Mouse (Mus musculus) megakaryocyte, adult 5-6 weeks (primary cell): Measurements from ENCODE around the gene Tceal8. TPM values are rescaled to one million over a fixed set of nuclear protein-coding genes. Genes with fewer than 3 reads are reported as not detected.

Source experiments
- ATAC-seq: 2 replicates; pipeline ENCODE4 v1.8.0; 2016; ENCODE audit warnings: mild to moderate bottlenecking, inconsistent platforms; ENCODE audit not compliant: poor library complexity, severe bottlenecking
- total RNA-seq, 2 experiments: library from RNA; stranded (forward) in 1 of 2; stranded (reverse) in 1 of 2; fragments of 153-499, 151-499 nt in 1 of 2; fragments of 221-1000, 200-1000 nt in 1 of 2; gene quantifications; 2 replicates each; pipeline versions ENCODE4 v1.2.3 to v1.2.4; 2015 to 2017

Gene Tceal8
- total RNA-seq, 2 experiments from 2014 or later = 20.6 to 39.0 TPM

DNA sequence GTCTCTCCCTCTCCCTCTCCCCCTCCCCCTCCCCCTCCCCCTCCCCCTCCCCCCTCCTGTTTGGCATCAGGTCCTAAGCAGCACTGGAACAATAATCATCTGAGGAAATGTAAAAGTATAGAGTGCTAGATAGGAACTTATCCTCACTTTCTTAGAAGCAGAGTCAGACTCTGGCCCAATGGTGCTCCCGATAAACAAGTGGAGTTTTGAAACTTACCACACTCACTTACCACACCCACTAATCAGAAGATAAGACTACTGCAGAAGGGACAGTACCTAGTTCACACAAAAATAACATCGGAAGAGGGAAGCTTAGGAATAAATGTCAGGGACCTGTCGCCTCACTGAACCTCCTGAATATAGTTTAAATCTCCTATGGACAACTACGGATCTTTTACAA lies 36.6 kb downstream of the Tceal8 start:
- no peak for ATAC-seq

DNA sequence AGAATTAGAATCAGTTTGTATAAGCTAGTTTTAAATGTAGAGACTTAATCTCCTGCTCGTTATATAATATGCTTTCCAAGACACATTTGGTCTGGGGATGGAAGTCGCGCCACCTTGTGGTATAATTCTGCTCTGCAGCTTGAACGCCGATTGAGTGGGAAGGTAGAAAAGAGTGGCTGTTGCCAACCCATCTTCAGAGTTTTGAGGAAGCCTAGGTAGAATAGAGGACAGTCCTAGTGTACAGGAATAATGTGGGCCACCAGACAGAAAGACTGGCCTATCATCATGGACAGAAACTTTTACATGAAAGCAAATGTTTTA lies 44.4 kb downstream of the Tceal8 start:
- ATAC-seq = no peak

DNA sequence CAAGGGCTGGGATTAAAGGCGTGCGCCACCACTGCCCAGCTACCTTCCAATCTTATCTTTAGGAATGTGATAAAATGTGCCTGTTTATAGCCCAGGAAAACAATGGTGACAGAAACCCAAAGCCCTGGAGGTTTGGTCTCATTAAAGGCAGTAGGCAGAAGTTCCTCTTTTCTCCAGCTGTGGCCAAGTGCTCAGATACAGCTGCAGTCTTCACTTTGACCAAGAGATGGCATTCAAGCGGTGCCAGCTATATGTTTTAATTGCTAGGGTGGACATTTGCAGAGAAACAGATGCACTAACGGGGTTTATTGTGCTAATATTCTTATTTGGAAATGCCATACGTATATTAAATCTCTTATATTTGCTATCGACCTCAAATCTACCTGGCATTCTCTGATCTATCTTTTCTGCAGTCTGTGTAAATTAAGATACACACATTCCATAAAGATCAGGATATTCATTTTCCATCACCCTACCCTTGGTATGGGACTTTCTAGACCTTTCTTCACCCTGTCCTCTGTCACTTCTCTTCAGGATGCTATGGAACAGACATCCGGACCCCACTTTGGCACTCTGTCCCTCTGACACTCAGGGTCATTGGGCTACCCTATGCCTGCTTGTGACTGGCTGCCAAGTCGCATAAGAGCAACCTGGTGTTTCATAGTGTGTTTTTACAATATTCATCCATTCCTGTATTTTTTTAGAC lies 45.0 kb downstream of the Tceal8 start:
- peak; percentile 51; the same call in 1 of the 2 replicates for ATAC-seq

Other genes with a start within 250 kb of the Tceal8 start
- gene Arxes2, start 178.5 kb downstream of the Tceal8 start, total RNA-seq (2015) = not detected in 2 replicates
- not detected in 2 replicates for gene Arxes2, start 178.5 kb downstream of the Tceal8 start, total RNA-seq (2017)
- gene Arxes1, start 139.0 kb downstream of the Tceal8 start, total RNA-seq (2015) = 0.16 TPM in 1 of 2 replicates, not detected in the other
- not detected in 2 replicates for gene Arxes1, start 139.0 kb downstream of the Tceal8 start, total RNA-seq (2017)
- gene Bex2, start 104.1 kb downstream of the Tceal8 start, total RNA-seq (2015) = not detected in 2 replicates
- gene Bex2, start 104.1 kb downstream of the Tceal8 start, total RNA-seq (2017) = 0.65 TPM in 1 of 2 replicates, not detected in the other
- gene Nxf3, start 87.1 kb downstream of the Tceal8 start, total RNA-seq (2015) = not detected in 2 replicates
- gene Nxf3, start 87.1 kb downstream of the Tceal8 start, total RNA-seq (2017) = not detected in 2 replicates
- 0.58 and 0.62 TPM in 2 replicates for gene Bex4, start 33.3 kb downstream of the Tceal8 start, total RNA-seq (2015)
- gene Bex4, start 33.3 kb downstream of the Tceal8 start, total RNA-seq (2017) = 2.0 and 2.1 TPM in 2 replicates
- not detected in 2 replicates for gene Tceal5, start 31.5 kb upstream of the Tceal8 start, total RNA-seq (2015)
- not detected in 2 replicates for gene Tceal5, start 31.5 kb upstream of the Tceal8 start, total RNA-seq (2017)
- not detected in 2 replicates for gene Tceal7, start 42.4 kb upstream of the Tceal8 start, total RNA-seq (2015)
- not detected in 2 replicates for gene Tceal7, start 42.4 kb upstream of the Tceal8 start, total RNA-seq (2017)
- not detected in 2 replicates for gene Bex1, start 43.2 kb upstream of the Tceal8 start, total RNA-seq (2015)
- gene Bex1, start 43.2 kb upstream of the Tceal8 start, total RNA-seq (2017) = not detected in 2 replicates
- gene Tceal9, start 72.7 kb upstream of the Tceal8 start, total RNA-seq (2015) = 75.3 and 100 TPM in 2 replicates
- 127 and 154 TPM in 2 replicates for gene Tceal9, start 72.7 kb upstream of the Tceal8 start, total RNA-seq (2017)
- gene Bex3, start 97.9 kb upstream of the Tceal8 start, total RNA-seq (2015) = 55.7 and 64.5 TPM in 2 replicates
- gene Bex3, start 97.9 kb upstream of the Tceal8 start, total RNA-seq (2017) = 38.5 and 38.8 TPM in 2 replicates